Mouse (Mus musculus) liver, embryonic 14.5 days (tissue): ENCODE results near the gene Stard9.
A peak's percentile ranks its signal among the peaks of the same experiment; 100 is the strongest.

ENCODE experiments used
- CTCF ChIP-seq: IDR thresholded peaks from 2 replicates; pipeline ENCODE4 v1.5.1; 2016; ENCODE audit warnings: antibody characterized with exemption, low read depth, control low read depth
- EP300 ChIP-seq: IDR thresholded peaks from 2 replicates; pipeline ENCODE4 v1.6.1; 2016; ENCODE audit warnings: antibody characterized with exemption, low read depth

GRCm38 (mm10) chr2:120606021-120606690, 22.8 kb upstream of the Stard9 start:
- no peak for TF ChIP-seq EP300
- peak; percentile 40 for TF ChIP-seq CTCF
